Mouse (Mus musculus) skeletal muscle tissue, adult 2 months (tissue): ENCODE data around the gene Tmem254c.
"Not testable (repeated sequence)": the region's sequence is repeated elsewhere in the genome, so short reads cannot be mapped to it uniquely, and the experiment has no call there.

Source experiments
- DNase-seq: peaks from one replicate; pipeline ENCODE4 v3.0.0-alpha.2; 2012; ENCODE audit warnings: low read depth, low spot score

The Tmem254c gene

GRCm38 (mm10) chr14:26067325-26067633 lies at the start of gene Tmem254c:
Gene Tmem254c (minus strand): TSS chr14:26067355.
- not testable (repeated sequence) for DNase-seq

GRCm38 (mm10) chr14:26097622-26098021 lies 30.5 kb upstream of the Tmem254c start:
- not testable (repeated sequence) for DNase-seq

GRCm38 (mm10) chr14:26081997-26082396 lies 14.8 kb upstream of the Tmem254c start, which contains the start of gene Cphx3:
Gene Cphx3 (plus strand): TSS chr14:26082297.
- DNase-seq, result not testable (repeated sequence)

- not testable (repeated sequence) for DNase-seq
Measured at GRCm38 (mm10) chr14:26081216-26081615, 14.1 kb upstream of the Tmem254c start, which contains the start of gene Cphx2. Gene Cphx2 (plus strand): TSS chr14:26081516.

DNA sequence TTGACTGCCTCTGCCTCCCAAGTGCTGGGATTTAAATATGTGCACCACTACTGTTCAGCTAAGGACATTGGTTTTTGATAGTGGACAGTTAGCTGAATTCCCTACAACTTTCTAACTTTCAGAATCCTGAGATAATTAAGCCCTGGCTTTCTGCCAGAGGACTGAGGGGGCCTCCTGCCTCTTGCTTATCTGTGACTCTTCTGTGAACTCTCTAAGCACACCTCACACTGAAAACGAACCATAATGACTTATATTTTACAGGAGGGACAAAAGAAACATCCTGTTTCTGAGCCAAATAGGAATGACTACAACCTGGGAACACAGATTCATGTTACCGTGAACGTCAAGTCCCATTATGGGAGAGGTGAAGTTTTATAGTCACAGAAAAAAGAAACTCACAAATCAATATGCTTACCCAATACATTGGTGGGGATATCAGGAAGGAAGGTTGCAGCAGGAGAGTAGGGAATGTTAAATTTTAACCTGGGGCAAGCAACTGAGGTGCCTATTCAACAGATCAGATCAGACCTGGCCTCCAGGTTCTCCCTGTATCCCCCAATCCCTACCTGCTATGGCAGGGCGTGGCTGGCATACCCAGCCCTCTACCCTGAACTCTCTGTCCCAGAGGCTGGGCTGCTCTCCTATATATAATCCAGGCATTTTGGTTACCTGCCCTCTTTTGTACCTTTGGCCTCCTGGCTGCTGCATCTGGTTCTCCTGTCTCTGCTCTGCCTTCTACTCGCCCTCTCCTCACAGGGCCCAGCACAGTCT lies 9.7 kb upstream of the Tmem254c start:
- DNase-seq, result not testable (repeated sequence)

DNA sequence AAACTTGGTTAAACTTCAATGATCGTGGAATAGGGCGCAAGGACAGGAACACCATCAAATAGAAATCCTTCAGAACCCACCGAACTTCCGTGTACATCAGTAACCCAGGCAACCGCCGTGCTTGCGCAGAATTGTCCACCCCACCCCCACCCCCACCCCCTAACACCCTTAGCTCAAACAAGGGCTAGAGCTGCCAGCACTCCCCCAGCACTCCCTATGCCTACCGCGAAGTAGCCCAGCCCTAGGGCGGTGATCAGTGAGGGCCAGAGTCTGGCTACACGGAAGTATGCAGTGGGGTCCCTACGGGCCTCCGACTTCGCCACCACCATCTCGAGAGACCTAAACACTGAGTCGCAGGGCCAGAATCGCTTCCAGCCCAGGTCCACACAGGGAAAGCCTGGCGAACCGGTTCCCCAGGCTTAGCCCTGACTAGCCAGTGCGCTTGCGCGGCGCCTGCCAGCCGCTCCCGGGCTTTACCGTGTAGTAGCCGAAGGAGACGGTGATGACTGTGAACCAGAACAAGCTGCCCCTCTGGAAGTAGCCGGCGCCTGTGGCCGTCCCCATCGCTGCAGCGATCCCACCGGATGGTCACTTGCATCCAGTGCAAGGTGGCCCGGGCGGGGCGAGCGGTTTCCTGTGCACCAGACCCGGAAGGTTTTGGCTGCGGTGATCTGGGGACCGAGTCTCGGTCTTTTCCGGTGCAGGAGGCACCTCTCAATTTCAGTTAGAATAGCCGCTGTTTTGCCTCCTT lies 406 bp downstream of the Tmem254c start:
- DNase-seq, result not testable (repeated sequence)

DNA sequence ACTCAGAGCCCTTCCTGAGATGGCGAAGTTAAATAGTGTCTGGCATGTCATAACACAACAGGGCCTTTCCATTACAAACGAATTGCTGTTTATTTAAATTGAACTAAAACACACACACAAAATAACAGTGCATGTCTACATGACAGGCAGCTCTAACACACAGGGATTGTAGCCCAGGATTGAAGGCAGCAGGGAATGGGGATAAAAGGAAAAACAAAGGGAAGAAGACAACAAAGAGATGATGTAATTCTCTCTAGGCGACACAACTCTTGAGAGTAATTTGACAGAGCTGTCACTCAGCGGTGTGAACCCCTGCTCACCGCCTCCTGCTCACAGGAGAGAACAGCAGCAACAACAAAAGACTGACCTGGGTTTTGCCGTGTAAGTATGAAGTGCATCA lies 7.8 kb downstream of the Tmem254c start:
- DNase-seq, result not testable (repeated sequence)

DNA sequence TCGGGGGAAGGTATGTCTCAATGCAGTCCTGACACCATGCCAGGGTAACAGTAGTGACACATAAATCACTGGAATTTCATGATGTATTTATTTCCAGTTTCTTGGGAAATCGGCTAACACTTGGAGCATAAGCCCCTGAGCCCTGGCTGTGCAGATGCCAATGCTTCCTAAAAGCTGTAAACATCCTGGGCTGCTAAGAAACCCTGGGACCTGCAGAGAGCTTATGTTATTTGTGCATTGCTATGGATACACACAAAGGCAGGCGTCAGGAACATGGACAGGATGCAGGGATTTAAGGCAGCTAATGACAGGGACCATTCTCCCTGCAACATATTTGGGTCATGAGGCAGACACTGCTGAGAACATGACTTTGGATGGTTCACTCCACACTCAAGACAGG lies 9.0 kb downstream of the Tmem254c start:
- not testable (repeated sequence) for DNase-seq

DNA sequence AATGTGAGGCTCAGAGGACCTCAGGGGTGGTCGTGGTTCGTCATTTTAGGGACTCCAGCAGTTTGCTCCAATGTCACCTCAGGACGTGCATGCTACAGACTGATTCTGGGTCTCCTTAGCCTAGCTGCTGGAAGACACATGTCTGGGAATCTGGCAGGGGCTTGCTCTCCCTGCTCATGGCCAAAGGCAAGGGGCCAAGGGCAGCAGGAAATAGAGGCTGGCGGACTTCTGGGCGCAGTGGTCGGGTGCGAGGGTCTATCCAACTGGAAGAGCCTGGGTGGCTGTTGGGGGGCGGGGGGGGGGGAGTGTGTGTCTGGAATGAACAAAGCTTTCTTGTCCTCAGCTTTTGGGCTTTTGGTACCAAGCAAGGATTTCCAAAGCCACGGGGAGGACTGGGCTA lies 18.4 kb downstream of the Tmem254c start:
- not testable (repeated sequence) for DNase-seq

- DNase-seq, result not testable (repeated sequence)
Measured at GRCm38 (mm10) chr14:26047026-26047425, 20.1 kb downstream of the Tmem254c start.

- DNase-seq, result not testable (repeated sequence)
Measured at GRCm38 (mm10) chr14:26045007-26045406, 22.1 kb downstream of the Tmem254c start.

- not testable (repeated sequence) for DNase-seq
Measured at GRCm38 (mm10) chr14:26042611-26043010, 24.5 kb downstream of the Tmem254c start, which contains the start of gene Gm9780. Gene Gm9780 (minus strand): TSS chr14:26042711.

- DNase-seq, result not testable (repeated sequence)
Measured at GRCm38 (mm10) chr14:26035439-26035838, 31.7 kb downstream of the Tmem254c start.

- DNase-seq, result not testable (repeated sequence)
Measured at GRCm38 (mm10) chr14:26034364-26034763, 32.8 kb downstream of the Tmem254c start.

- DNase-seq, result not testable (repeated sequence)
Measured at GRCm38 (mm10) chr14:26025653-26026052, 41.5 kb downstream of the Tmem254c start.

GRCm38 (mm10) chr14:26022831-26023230 lies 44.3 kb downstream of the Tmem254c start:
- not testable (repeated sequence) for DNase-seq

DNA sequence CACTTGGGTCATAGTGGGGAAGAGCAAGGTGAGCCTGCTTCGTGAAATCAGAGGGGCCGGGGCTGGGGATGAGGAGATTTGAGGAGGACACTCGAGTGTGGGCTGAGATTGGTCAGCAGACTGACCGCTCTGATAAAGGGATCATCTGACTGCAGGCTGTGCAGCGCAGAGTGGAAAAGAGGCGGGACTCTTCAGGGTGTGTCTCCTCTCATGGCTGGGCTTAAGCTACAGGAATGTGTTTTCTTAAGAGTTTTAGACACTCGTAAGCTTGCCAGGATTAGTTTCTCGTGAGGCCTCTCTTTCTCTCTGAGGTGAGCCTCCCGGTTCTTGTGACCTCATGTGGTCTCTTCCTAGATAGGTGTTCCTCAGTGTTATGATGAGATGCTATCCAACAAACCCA lies 45.6 kb downstream of the Tmem254c start:
- not testable (repeated sequence) for DNase-seq

DNA sequence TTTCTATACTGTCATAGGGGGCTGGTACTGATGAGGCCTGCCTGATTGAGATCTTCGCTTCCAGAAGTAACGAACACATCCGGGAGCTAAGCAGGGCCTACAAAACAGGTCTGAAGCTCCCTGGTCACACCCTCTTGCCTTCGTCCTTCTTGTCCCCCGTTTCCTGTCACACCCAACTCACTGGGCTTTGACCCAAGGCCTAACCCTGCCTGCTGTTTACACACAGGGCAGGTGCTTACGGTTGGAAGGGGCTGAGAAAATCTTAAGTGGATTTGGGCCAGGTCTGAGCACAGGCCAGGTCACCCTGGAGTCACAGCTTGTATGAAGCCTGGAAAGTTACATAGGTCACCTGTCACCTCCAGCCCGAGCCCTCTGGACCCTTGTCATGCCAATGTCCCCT lies 50.7 kb downstream of the Tmem254c start:
- not testable (repeated sequence) for DNase-seq
